Mouse (Mus musculus) embryonic fibroblast, embryonic 13.5 days (primary cell): ENCODE results near the gene Trpc7.

Experiments
- CTCF ChIP-seq: IDR thresholded peaks from 2 replicates; pipeline ENCODE4 v1.5.1; 2011; ENCODE audit warnings: mild to moderate bottlenecking, control low read depth, low read length, moderate library complexity, borderline replicate concordance; ENCODE audit not compliant: insufficient read depth
- POLR2A ChIP-seq: IDR thresholded peaks from 2 replicates; pipeline ENCODE4 v1.6.1; 2011; ENCODE audit warnings: low read depth, mild to moderate bottlenecking, control low read depth, low read length, moderate library complexity

DNA sequence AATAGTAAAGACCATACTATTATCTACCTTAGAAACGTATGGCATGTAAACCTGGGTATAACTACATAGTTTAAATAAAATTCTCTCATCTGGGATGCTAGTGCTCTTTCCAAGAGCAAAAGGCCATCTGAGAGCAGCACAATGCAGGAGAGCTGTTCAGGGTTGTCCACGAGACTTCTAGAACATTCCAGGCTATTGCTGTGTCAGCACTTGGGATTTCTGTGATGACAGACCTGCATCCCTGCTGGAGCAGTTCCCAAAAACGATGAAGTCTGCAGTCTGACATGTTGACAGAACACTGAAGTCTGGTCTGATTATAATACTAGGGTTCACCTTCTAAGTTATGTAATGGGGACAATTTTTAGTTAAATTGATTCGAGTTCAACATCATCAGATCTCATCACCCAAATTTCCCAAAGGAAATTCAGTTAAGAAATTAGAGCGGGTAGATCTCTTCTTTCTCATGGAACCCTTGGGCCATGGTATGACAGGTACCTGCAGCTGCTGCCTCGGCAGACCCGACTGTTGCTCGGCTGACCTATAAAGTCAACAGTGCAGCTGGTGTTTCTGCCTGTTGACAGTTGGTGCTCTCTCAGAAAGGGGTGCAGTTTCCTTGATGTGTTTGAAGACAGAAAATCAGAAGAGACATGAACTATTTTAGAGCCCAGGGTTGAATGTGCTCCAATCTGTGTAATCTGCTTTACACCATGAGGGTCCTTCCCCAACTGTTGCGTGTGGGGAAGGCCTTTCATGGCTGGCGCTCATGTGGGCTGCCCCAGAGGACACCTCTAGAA is 148.9 kb downstream of the Trpc7 start:
- TF ChIP-seq CTCF (no peak), POLR2A (no peak)
